Mouse (Mus musculus): Measurements from ENCODE around the gene Rgs11.

DNA sequence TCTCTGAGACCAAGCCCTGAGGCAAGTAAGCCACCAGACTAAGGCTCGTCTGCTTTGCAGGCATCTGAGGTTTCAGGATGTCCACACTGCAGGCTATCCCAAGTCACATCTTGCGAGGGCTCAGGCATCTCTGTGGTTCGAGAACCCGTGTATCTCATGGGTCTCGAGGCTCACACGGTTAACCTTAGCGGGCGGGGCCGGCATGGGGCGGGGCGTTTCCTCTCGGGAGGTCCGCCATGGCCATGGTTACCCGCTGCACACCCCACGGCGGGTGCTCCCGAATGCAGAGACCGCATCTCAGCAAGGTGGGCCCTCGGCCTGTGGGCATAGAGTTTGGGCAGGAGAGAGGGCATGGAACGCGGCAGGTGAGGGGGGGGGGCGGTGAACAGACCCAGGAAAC lies at the start of gene Rgs11:
- no peak for TF ChIP-seq CTCF (IDR thresholded peaks at IDR 0.05; ENCODE audit: low read depth, low read length)
- no peak for TF ChIP-seq GATA1 (IDR thresholded peaks at IDR 0.05; ENCODE audit: borderline replicate concordance, low read length)
- no peak for TF ChIP-seq TAL1 (conservative IDR thresholded peaks at IDR 0.05; ENCODE audit: low read depth, low read length)
- TF ChIP-seq POLR2AphosphoS5 (IDR thresholded peaks at IDR 0.05; ENCODE audit: insufficient replicate concordance, low read depth, low read length), result no peak
- no peak for TF ChIP-seq GATA2 (IDR thresholded peaks at IDR 0.05; ENCODE audit: borderline replicate concordance, low read depth, low read length)
